ENCODE assay signal across 12 mouse cellular contexts in the genomic region with DNA sequence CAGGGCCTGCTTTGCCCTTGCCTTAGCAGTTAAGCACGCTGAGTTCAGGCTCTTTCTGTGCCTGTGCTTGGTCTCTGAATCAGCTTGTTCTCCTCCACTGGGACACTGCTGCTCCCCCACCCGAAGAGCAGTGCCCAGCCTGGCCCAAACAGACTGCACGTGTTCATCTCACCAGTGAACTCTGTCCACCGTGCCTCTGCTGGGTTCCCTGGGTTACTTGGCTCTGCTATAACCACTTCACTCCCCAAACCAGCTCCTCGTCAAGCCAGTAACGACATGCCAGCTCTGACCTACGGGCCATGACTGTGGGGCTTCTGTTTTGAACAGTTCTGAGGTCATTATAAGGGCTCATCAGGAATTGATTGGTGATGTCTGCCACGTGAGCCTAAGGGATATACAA. TPM values are rescaled to one million over a fixed set of nuclear protein-coding genes. Genes with fewer than 3 reads are reported as not detected.
DNase-seq lines count a peak whose midpoint lies in the region; TF ChIP-seq lines count a peak whose summit lies in the region.
"Had no signal": no experiment of that assay in that cellular context is flagged by ENCODE, and none has a peak within 500 bp of the region (broad histone marks: within the 10 kb centered on the region; RNA-seq: fewer than 3 reads in every experiment).

No protein-coding gene starts in this region.

- DNase-seq in layer of hippocampus, adult 11-12 months (ENCODE audit: low spot score): peak; percentile 13
- no peak for DNase-seq in layer of hippocampus, postnatal 25 days (ENCODE audit: extremely low spot score in 1 of 2, low spot score in 1 of 2)
- DNase-seq in testis, postnatal 10 days (ENCODE audit: low spot score): no peak
- DNase-seq in kidney, adult 9 months: peak; percentile 91
- peak; percentile 34 for DNase-seq in skeletal muscle tissue, adult 2 months (ENCODE audit: low read depth, low spot score)
- no peak for DNase-seq in ovary, adult 18-20 months (ENCODE audit: low spot score)
- no peak for DNase-seq in neural tube, embryonic 10.5 days (ENCODE audit: extremely low spot score, low spot score)
- DNase-seq: cerebellum, postnatal 36 days had no signal

- H3K27me3 ChIP-seq in testis, adult 2 months (ENCODE audit: control insufficient read depth, insufficient read depth, low read length): no peaks in the 10 kb centered on the region
- H3K27me3 ChIP-seq: embryonic facial prominence, embryonic 15.5 days had no signal

- H3K4me1 ChIP-seq in testis, adult 2 months (ENCODE audit: control insufficient read depth, insufficient read depth, low read length): peaks cover 14% of the 10 kb centered on the region

- TF ChIP-seq POLR2A in testis, adult 2 months (IDR thresholded peaks at IDR 0.05; ENCODE audit: control insufficient read depth, low read depth, low read length): no peak; the same call in 1 of the 2 replicates

- H3K4me3 ChIP-seq in testis, adult 2 months (ENCODE audit: control insufficient read depth, low read depth, low read length): no peak overlapping the region
- H3K4me3 ChIP-seq: embryonic facial prominence, embryonic 15.5 days; limb, embryonic 13.5 days had no signal

- H3K27ac ChIP-seq in testis, adult 2 months (ENCODE audit: control insufficient read depth, insufficient read depth, low read depth, low read length): peak overlapping the region; percentile 59; the same call in 1 of the 2 replicates
- H3K27ac ChIP-seq: embryonic facial prominence, embryonic 15.5 days; limb, embryonic 13.5 days had no signal

- no peak for TF ChIP-seq CTCF in testis, adult 2 months (IDR thresholded peaks at IDR 0.05; ENCODE audit: control insufficient read depth, insufficient read depth, insufficient replicate concordance, low read depth, low read length)

- no peaks in the 10 kb centered on the region for H3K36me3 ChIP-seq in testis, adult 2 months (ENCODE audit: control insufficient read depth, insufficient read depth, low read length)
- H3K36me3 ChIP-seq: embryonic facial prominence, embryonic 15.5 days; limb, embryonic 13.5 days had no signal

RNA-seq across cellular contexts. Expression of a gene that starts 4.8 kb away (rescaled TPM):
- 1 to 10 TPM; 8.1 to 9.8 TPM for total RNA-seq in layer of hippocampus, postnatal 25 days (2021)
- polyA plus RNA-seq in testis, adult 2 months (2012; rRNA removed): 0.66 and 0.70 TPM in 2 replicates
- total RNA-seq: neutrophil, adult 5-6 weeks had no signal

Comparison
In these comparisons a context has a peak if more than half of its experiments do, and no peak if none do; other contexts are left out.
1. DNase-seq: peak in layer of hippocampus, adult 11-12 months (single experiment), kidney, adult 9 months (single experiment) and skeletal muscle tissue, adult 2 months (single experiment); none in layer of hippocampus, postnatal 25 days (0 of 2), testis, postnatal 10 days (single experiment), ovary, adult 18-20 months (single experiment) and neural tube, embryonic 10.5 days (single experiment).